Mouse (Mus musculus) limb, embryonic 14.5 days (tissue): ENCODE results near the gene Irf2bp2. TPM values are rescaled to one million over a fixed set of nuclear protein-coding genes. Genes with fewer than 3 reads are reported as not detected.

Source experiments
- ATAC-seq: fragments of 200-750 bp; cut with Nextera tagmentation; 2 replicates; pipeline ENCODE4 v1.8.0; 2017; ENCODE audit warnings: low read depth, moderate number of reproducible peaks, moderate TSS enrichment; ENCODE audit not compliant: low FRiP score
- DNase-seq: peaks from one replicate; pipeline ENCODE4 v3.0.0-alpha.2; 2015; ENCODE audit warnings: low spot score
- H3K27ac ChIP-seq: fragments of 300-500 bp; sonication (generic); replicated peaks from 2 replicates; pipeline ENCODE4 v1.5.1; 2014; ENCODE audit warnings: low read depth, mild to moderate bottlenecking, low read length, moderate library complexity, mixed read lengths
- H3K27me3 ChIP-seq: fragments of 300-500 bp; sonication (generic); 2 replicates; pipeline ENCODE4 v1.6.1; 2014; ENCODE audit warnings: low read length, mixed read lengths; ENCODE audit not compliant: control insufficient read depth, insufficient read depth
- H3K36me3 ChIP-seq: fragments of 300-500 bp; sonication (generic); 2 replicates; pipeline ENCODE4 v1.6.1; 2014; ENCODE audit warnings: mild to moderate bottlenecking, low read length, moderate library complexity, mixed read lengths; ENCODE audit not compliant: control insufficient read depth, insufficient read depth
- H3K4me1 ChIP-seq: fragments of 300-500 bp; sonication (generic); 2 replicates; pipeline ENCODE4 v1.6.1; 2014; ENCODE audit warnings: antibody characterized with exemption, low read length, mixed read lengths; ENCODE audit not compliant: control insufficient read depth, insufficient read depth
- H3K4me2 ChIP-seq: fragments of 300-500 bp; sonication (generic); replicated peaks from 2 replicates; pipeline ENCODE4 v1.6.1; 2014; ENCODE audit warnings: low read depth, mild to moderate bottlenecking, low read length, moderate library complexity; ENCODE audit not compliant: severe bottlenecking
- H3K4me3 ChIP-seq: fragments of 300-500 bp; sonication (generic); replicated peaks from 2 replicates; pipeline ENCODE4 v1.5.1; 2014; ENCODE audit warnings: low read length
- H3K9ac ChIP-seq: fragments of 300-500 bp; sonication (generic); 2 replicates; pipeline ENCODE4 v1.6.1; 2014; ENCODE audit warnings: mild to moderate bottlenecking, low read depth, low read length, moderate library complexity; ENCODE audit not compliant: severe bottlenecking
- H3K9me3 ChIP-seq: fragments of 300-500 bp; sonication (generic); 2 replicates; pipeline ENCODE4 v1.6.1; 2016; ENCODE audit warnings: low read length; ENCODE audit not compliant: control insufficient read depth
- POLR2A ChIP-seq: fragments of 200-500 bp; IDR thresholded peaks from 2 replicates; pipeline ENCODE4 v1.8.0; 2012; ENCODE audit warnings: inconsistent platforms, mild to moderate bottlenecking, moderate library complexity, borderline replicate concordance; ENCODE audit not compliant: insufficient read depth, insufficient read length; ENCODE audit errors: extremely low read depth
- WGBS: fragments of 180-500 bp; shearing (Covaris S2); extraction: QIAGEN DNeasy Blood & Tissue Kit; methylation state at CpG from one replicate; pipeline ENCODE4 v1.1.7; 2014; 5-methylcytosine and 5-hydroxymethylcytosine counted together
- polyA plus RNA-seq, 2 experiments: library from polyadenylated mRNA; depleted of rRNA in 1 of 2; stranded (reverse) in 1 of 2; unstranded in 1 of 2; fragments of >200 nt; fragmentation: Nextera tagmentation in 1 of 2; extraction: Ambion mirVana in 1 of 2; gene quantifications; 2 replicates each; pipeline versions ENCODE4 v1.2.1 to v1.2.3; 2012 to 2014

The Irf2bp2 gene
- polyA plus RNA-seq, 2 experiments, result 10.1 to 44.5 TPM

- ATAC-seq, result no peak
- no peak for TF ChIP-seq POLR2A
- WGBS, result 65% methylated on average over 10 of the region's 10 CpGs
Observed at GRCm38 (mm10) chr8:126542090-126542689, 51.6 kb downstream of the Irf2bp2 start.

GRCm38 (mm10) chr8:126540298-126540697, 53.5 kb downstream of the Irf2bp2 start:
- Histone ChIP-seq H3K4me2 (no peak overlapping the region), H3K4me1 (peaks cover 39% of the 10 kb centered on the region), H3K27ac (no peak overlapping the region), H3K9ac (no peak overlapping the region), H3K36me3 (no peaks in the 10 kb centered on the region), H3K27me3 (no peaks in the 10 kb centered on the region), H3K4me3 (no peak overlapping the region), H3K9me3 (no peaks in the 10 kb centered on the region)
- DNase-seq, result no peak
- no peak for TF ChIP-seq POLR2A
- ATAC-seq, result no peak
- 90% methylated on average over 5 of the region's 5 CpGs for WGBS

More at GRCm38 (mm10) chr8:126542090-126542689, 51.6 kb downstream of the Irf2bp2 start:
- Histone ChIP-seq H3K36me3 (no peaks in the 10 kb centered on the region), H3K4me3 (no peak overlapping the region), H3K27ac (no peak overlapping the region), H3K9me3 (no peaks in the 10 kb centered on the region), H3K4me2 (no peak overlapping the region), H3K4me1 (peaks cover 26% of the 10 kb centered on the region), H3K27me3 (no peaks in the 10 kb centered on the region), H3K9ac (no peak overlapping the region)
- DNase-seq, result no peak

- no peak for DNase-seq
Observed at GRCm38 (mm10) chr8:126539355-126540093, 54.3 kb downstream of the Irf2bp2 start.

GRCm38 (mm10) chr8:126538648-126539354, 55.0 kb downstream of the Irf2bp2 start:
- TF ChIP-seq POLR2A, result no peak
- ATAC-seq (peak; percentile 41; the same call in 1 of the 2 replicates), DNase-seq (peak; percentile 75)
- Histone ChIP-seq H3K4me3 (no peak overlapping the region), H3K27ac (peak overlapping the region; percentile 82; the same call in 1 of the 2 replicates), H3K27me3 (no peaks in the 10 kb centered on the region), H3K4me2 (no peak overlapping the region), H3K36me3 (no peaks in the 10 kb centered on the region), H3K9ac (no peak overlapping the region), H3K9me3 (no peaks in the 10 kb centered on the region), H3K4me1 (peaks cover 39% of the 10 kb centered on the region)
- 7% methylated on average over 12 of the region's 12 CpGs for whole genome bisulfite sequencing

More at GRCm38 (mm10) chr8:126539355-126540093, 54.3 kb downstream of the Irf2bp2 start:
- Histone ChIP-seq H3K9ac (no peak overlapping the region), H3K9me3 (no peaks in the 10 kb centered on the region), H3K4me3 (no peak overlapping the region), H3K27me3 (no peaks in the 10 kb centered on the region), H3K27ac (no peak overlapping the region; the same call in 1 of the 2 replicates), H3K4me1 (peaks cover 39% of the 10 kb centered on the region), H3K4me2 (no peak overlapping the region), H3K36me3 (no peaks in the 10 kb centered on the region)
- 69% methylated on average over 10 of the region's 10 CpGs for WGBS
- no peak for ATAC-seq
- no peak for TF ChIP-seq POLR2A

Other genes with a start within 250 kb of the Irf2bp2 start
- 38.9 and 46.5 TPM in 2 replicates for gene Coa6, start 171.5 kb downstream of the Irf2bp2 start, polyA plus RNA-seq (2012; rRNA removed)
- 48.5 and 51.1 TPM in 2 replicates for gene Coa6, start 171.5 kb downstream of the Irf2bp2 start, polyA plus RNA-seq (2014; fragmentation: Nextera tagmentation; extraction: Ambion mirVana)
- gene Tarbp1, start 118.9 kb downstream of the Irf2bp2 start, polyA plus RNA-seq (2012; rRNA removed), result 8.2 and 9.9 TPM in 2 replicates
- 3.3 and 4.0 TPM in 2 replicates for gene Tarbp1, start 118.9 kb downstream of the Irf2bp2 start, polyA plus RNA-seq (2014; fragmentation: Nextera tagmentation; extraction: Ambion mirVana)